Mouse (Mus musculus): Measurements from ENCODE around the gene Gm28308. TPM values are rescaled to one million over a fixed set of nuclear protein-coding genes. Genes with fewer than 3 reads are reported as not detected.

The Gm28308 gene
- total and polyA plus RNA-seq, 3 experiments, result not detected

DNA sequence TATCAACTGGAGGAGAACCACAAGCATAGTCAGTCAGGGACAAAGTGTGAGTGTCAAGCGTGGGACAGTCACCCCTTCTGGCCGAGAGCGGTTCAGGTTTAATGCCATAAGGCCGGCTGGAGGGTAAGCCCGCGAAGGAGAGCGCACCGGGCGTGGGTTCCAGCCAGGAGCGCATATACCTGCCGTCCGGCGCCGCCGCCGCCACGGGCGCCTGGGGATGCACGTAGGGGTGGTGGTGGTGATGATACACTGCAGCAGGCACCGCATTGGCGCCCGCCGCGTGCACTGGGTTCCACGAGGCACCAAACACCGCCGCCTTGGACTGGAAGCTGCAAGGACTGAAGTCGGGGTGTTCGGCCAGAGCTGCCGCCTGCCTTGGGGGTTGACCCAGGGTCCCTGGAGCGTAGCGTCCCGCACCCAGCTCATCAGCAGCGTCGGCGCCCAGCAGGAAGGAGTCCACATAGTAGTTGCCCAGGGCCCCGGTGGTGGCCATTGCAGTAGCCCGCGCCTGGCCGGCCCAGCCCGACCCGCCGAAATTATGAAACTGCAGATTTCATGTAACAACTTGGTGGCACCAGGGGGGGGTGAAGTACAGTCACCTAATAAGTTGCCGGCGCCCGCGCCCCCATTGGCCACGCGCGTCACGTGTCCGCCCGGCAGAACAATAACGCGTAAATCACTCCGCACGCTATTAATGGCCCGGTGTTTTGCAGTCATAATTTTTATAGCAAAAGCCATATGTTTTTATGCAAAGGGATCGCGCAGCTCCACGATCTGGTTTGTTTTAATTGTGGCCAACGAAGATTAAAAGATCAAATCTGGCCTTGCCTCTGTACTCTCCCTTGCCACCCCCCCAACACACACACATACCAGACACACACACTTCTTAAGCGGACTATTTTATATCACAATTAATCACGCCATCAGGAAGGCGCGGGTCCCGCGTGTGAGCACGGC, 12.8 kb upstream of the Gm28308 start:
- no peak for DNase-seq (ENCODE audit: low read depth, low spot score)
- Histone ChIP-seq H3K27ac (ENCODE audit: control insufficient read depth, low read depth, low read length) (no peak overlapping the region), H3K4me1 (ENCODE audit: control insufficient read depth in 1 of 2, insufficient read depth in 2 of 2, low read length in 2 of 2) (no peaks in the 10 kb centered on the region), H3K27me3 (ENCODE audit: control insufficient read depth in 1 of 2, insufficient read depth in 2 of 2, low read length in 2 of 2) (no peaks in the 10 kb centered on the region), H3K4me3 (ENCODE audit: control insufficient read depth in 1 of 2, insufficient read depth in 1 of 2, low read depth in 2 of 2, low read length in 2 of 2) (no peak overlapping the region), H3K79me2 (ENCODE audit: control insufficient read depth, insufficient read depth, low read length, poor library complexity) (no peaks in the 10 kb centered on the region), H3K36me3 (ENCODE audit: control insufficient read depth in 1 of 2, insufficient read depth in 2 of 2, low read length in 2 of 2) (no peaks in the 10 kb centered on the region), H3K9me3 (replicated peaks; ENCODE audit: insufficient read depth, low read length) (no peaks in the 10 kb centered on the region), H3K9ac (ENCODE audit: control insufficient read depth, low read depth, low read length, poor library complexity, severe bottlenecking) (no peak overlapping the region)
- TF ChIP-seq KAT2A (conservative IDR thresholded peaks at IDR 0.05; ENCODE audit: low read depth, low read length), result no peak
- no peak for TF ChIP-seq NELFE (IDR thresholded peaks at IDR 0.05; ENCODE audit: low read depth, low read length)
- TF ChIP-seq ZKSCAN1 (IDR thresholded peaks at IDR 0.05; ENCODE audit: low read depth, low read length), result no peak
- TF ChIP-seq POLR2A (IDR thresholded peaks at IDR 0.05; ENCODE audit: control insufficient read depth in 1 of 2, insufficient read depth in 1 of 2, low read depth in 1 of 2, low read length in 2 of 2, poor library complexity in 1 of 2), result no peak
- TF ChIP-seq MAX (IDR thresholded peaks at IDR 0.05; ENCODE audit: low read length), result no peak
- no peak for TF ChIP-seq UBTF (IDR thresholded peaks at IDR 0.05; ENCODE audit: borderline replicate concordance, insufficient read depth, low read depth, low read length)

GRCm38 (mm10) chr6:52224895-52225611, 11.9 kb upstream of the Gm28308 start:
- no peak overlapping the region for H3K4me3 ChIP-seq (ENCODE audit: control insufficient read depth in 1 of 2, insufficient read depth in 1 of 2, low read depth in 2 of 2, low read length in 2 of 2)
- no peak overlapping the region for H3K9ac ChIP-seq (ENCODE audit: control insufficient read depth, low read depth, low read length, poor library complexity, severe bottlenecking)
- no peak for TF ChIP-seq POLR2A (IDR thresholded peaks at IDR 0.05; ENCODE audit: control insufficient read depth in 1 of 2, insufficient read depth in 1 of 2, low read depth in 1 of 2, low read length in 2 of 2, poor library complexity in 1 of 2)
- no peak for TF ChIP-seq RAD21 (IDR thresholded peaks at IDR 0.05; ENCODE audit: low read depth, low read length)
- no peak for TF ChIP-seq ETS1 (IDR thresholded peaks at IDR 0.05; ENCODE audit: low read depth, low read length)
- no peak for TF ChIP-seq TBP (IDR thresholded peaks at IDR 0.05; ENCODE audit: low read depth, low read length)
- no peak for TF ChIP-seq GATA1 (IDR thresholded peaks at IDR 0.05; ENCODE audit: low read depth, low read length)
- TF ChIP-seq USF2 (IDR thresholded peaks at IDR 0.05; ENCODE audit: borderline replicate concordance in 1 of 2, insufficient read depth in 1 of 2, low read depth in 1 of 2, low read length in 2 of 2), result no peak
- no peak for TF ChIP-seq GABPA (IDR thresholded peaks at IDR 0.05; ENCODE audit: low read depth, low read length)
- no peak for TF ChIP-seq TCF12 (IDR thresholded peaks at IDR 0.05; ENCODE audit: low read depth, low read length)
- no peak for TF ChIP-seq EP300 (IDR thresholded peaks at IDR 0.05; ENCODE audit: low read depth in 1 of 2, low read length in 2 of 2)
- TF ChIP-seq ZC3H11A (IDR thresholded peaks at IDR 0.05; ENCODE audit: low read depth, low read length), result no peak
- TF ChIP-seq NRF1 (IDR thresholded peaks at IDR 0.05; ENCODE audit: insufficient read depth, low read depth, low read length, poor library complexity, severe bottlenecking), result no peak
- no peak for TF ChIP-seq CTCF (IDR thresholded peaks at IDR 0.05 in 2 of 3, conservative IDR thresholded peaks at IDR 0.05 in 1 of 3; ENCODE audit: control insufficient read depth in 1 of 3, insufficient read depth in 1 of 3, low read depth in 2 of 3, low read length in 3 of 3, poor library complexity in 1 of 3, severe bottlenecking in 1 of 3)
- no peak for TF ChIP-seq MYC (IDR thresholded peaks at IDR 0.05; ENCODE audit: low read depth, low read length)
- TF ChIP-seq E2F4 (IDR thresholded peaks at IDR 0.05; ENCODE audit: borderline replicate concordance, low read depth, low read length), result no peak
- no peak for TF ChIP-seq MEF2A (IDR thresholded peaks at IDR 0.05; ENCODE audit: extremely low read depth, insufficient replicate concordance, low read depth, low read length, poor library complexity, severe bottlenecking)
- no peak for TF ChIP-seq UBTF (IDR thresholded peaks at IDR 0.05; ENCODE audit: borderline replicate concordance, insufficient read depth, low read depth, low read length)
- no peak for TF ChIP-seq MYB (IDR thresholded peaks at IDR 0.05; ENCODE audit: low read depth, low read length)
- TF ChIP-seq CHD1 (IDR thresholded peaks at IDR 0.05; ENCODE audit: low read depth, low read length), result no peak
- TF ChIP-seq POLR2AphosphoS5 (IDR thresholded peaks at IDR 0.05; ENCODE audit: borderline replicate concordance, low read depth, low read length), result no peak
- H3K27ac ChIP-seq (ENCODE audit: control insufficient read depth, low read depth, low read length), result no peak overlapping the region
- no peaks in the 10 kb centered on the region for H3K9me3 ChIP-seq (replicated peaks; ENCODE audit: insufficient read depth, low read length)
- DNase-seq (ENCODE audit: low read depth, low spot score), result no peak
- no peaks in the 10 kb centered on the region for H3K79me2 ChIP-seq (ENCODE audit: control insufficient read depth, insufficient read depth, low read length, poor library complexity)
- no peaks in the 10 kb centered on the region for H3K27me3 ChIP-seq (ENCODE audit: control insufficient read depth in 1 of 2, insufficient read depth in 2 of 2, low read length in 2 of 2)
- no peaks in the 10 kb centered on the region for H3K36me3 ChIP-seq (ENCODE audit: control insufficient read depth in 1 of 2, insufficient read depth in 2 of 2, low read length in 2 of 2)
- H3K4me1 ChIP-seq (ENCODE audit: control insufficient read depth in 1 of 2, insufficient read depth in 2 of 2, low read length in 2 of 2), result no peaks in the 10 kb centered on the region
